Mouse (Mus musculus) heart, postnatal 0 days (tissue): ENCODE data around the gene Syngr1.

Experiments
- CTCF ChIP-seq: IDR thresholded peaks from 2 replicates; pipeline ENCODE4 v1.5.1; 2016; ENCODE audit warnings: antibody characterized with exemption, control low read depth, low read depth
- EP300 ChIP-seq: IDR thresholded peaks from 2 replicates; pipeline ENCODE4 v1.6.1; 2016; ENCODE audit warnings: antibody characterized with exemption, low read depth

GRCm38 (mm10) chr15:80132993-80133586 is 42.0 kb downstream of the Syngr1 start, which contains the start of gene Tab1:
- TF ChIP-seq CTCF, result peak; percentile 75
- peak; percentile 79; the same call in 1 of the 2 replicates for TF ChIP-seq EP300
